Mouse (Mus musculus) macrophage (primary cell): ENCODE measurements around the gene Spata22. TPM values are rescaled to one million over a fixed set of nuclear protein-coding genes. Genes with fewer than 3 reads are reported as not detected.

Experiments
- H3K27ac ChIP-seq: fragments of 350-480 bp; formaldehyde crosslinking; 2 replicates; pipeline ENCODE4 v1.9.0; 2021
- H3K36me3 ChIP-seq: fragments of 350-480 bp; formaldehyde crosslinking; 2 replicates; pipeline ENCODE4 v1.9.0; 2021; ENCODE audit errors: inconsistent target
- H3K4me3 ChIP-seq: fragments of 350-480 bp; formaldehyde crosslinking; 2 replicates; pipeline ENCODE4 v1.9.0; 2021; ENCODE audit errors: inconsistent target
- H3K79me2 ChIP-seq: fragments of 350-480 bp; formaldehyde crosslinking; 2 replicates; pipeline ENCODE4 v1.9.0; 2021; ENCODE audit errors: inconsistent target
- WGBS: methylation state at CpG from one replicate; pipeline ENCODE4 v1.1.7; 2026; ENCODE audit warnings: inconsistent platforms; ENCODE audit not compliant: missing documents; 5-methylcytosine and 5-hydroxymethylcytosine counted together
- polyA plus RNA-seq: library from polyadenylated mRNA; stranded (reverse); fragments of 250-400 nt; gene quantifications from 3 replicates; pipeline ENCODE4 v1.2.4, GENCODE M21; 2018; ENCODE audit warnings: inconsistent platforms

Gene Spata22
- polyA plus RNA-seq, 1 experiment from 2014 or later = not detected

DNA sequence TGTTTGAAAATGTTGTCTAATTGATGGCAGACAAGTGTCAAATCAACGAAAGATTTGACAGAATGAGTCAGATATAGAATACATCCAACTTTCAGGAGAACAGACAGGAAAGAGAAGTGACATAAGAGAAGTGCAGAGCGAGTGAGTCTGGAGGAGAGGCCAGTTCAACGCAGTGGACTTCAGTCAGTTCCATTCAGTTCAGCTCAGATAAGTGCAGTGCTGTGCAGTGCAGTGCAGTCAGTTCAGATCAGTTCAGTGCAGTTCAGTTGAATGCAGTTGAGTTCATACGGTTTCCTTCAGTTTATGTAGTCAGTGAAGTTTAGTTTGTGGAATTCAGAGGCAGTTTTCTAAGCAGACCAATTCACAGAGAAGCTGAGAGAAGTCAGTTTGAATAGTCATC, 7.4 kb downstream of the Spata22 start:
- H3K36me3 ChIP-seq = no peaks in the 10 kb centered on the region
- no peak overlapping the region for H3K4me3 ChIP-seq
- H3K79me2 ChIP-seq = no peaks in the 10 kb centered on the region
- H3K27ac ChIP-seq = no peak overlapping the region
- 85% methylated on average over 4 of the region's 4 CpGs for WGBS

GRCm38 (mm10) chr11:73350483-73350882, 20.9 kb downstream of the Spata22 start, which contains the start of gene Olfr20:
Gene Olfr20 (plus strand): TSS chr11:73350783.
- Histone ChIP-seq H3K79me2 (no peaks in the 10 kb centered on the region), H3K27ac (no peak within 1 kb of the TSS), H3K36me3 (no peaks in the 10 kb centered on the region), H3K4me3 (no peak within 1 kb of the TSS)
- 44% methylated on average over 3 of the region's 3 CpGs for WGBS

DNA sequence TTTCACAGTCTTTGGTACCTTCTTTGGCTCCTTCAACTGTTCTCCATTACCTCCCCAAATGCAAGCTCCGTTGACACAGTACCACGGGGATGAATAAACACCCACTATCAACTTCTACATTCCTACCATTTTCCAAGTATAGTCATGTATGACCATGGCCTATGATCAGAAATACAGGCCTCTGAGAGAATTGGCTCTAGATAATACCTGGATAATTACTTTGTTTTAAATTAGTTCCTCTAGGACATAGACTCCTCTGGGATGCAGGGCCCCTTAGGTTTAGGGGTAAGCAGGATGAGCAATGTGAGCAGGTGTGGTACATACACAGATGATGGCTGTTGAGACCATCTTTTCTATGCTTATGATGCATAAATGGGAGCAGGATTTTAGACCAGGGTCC, 41.4 kb downstream of the Spata22 start, which contains the start of gene Olfr376:
Gene Olfr376 (plus strand): TSS at position 301 of the 400 bp plus-strand sequence.
- H3K36me3 ChIP-seq = no peaks in the 10 kb centered on the region
- no peak within 1 kb of the TSS for H3K27ac ChIP-seq
- WGBS = 92% methylated on average over 2 of the region's 2 CpGs
- H3K4me3 ChIP-seq = no peak within 1 kb of the TSS
- H3K79me2 ChIP-seq = no peaks in the 10 kb centered on the region

DNA sequence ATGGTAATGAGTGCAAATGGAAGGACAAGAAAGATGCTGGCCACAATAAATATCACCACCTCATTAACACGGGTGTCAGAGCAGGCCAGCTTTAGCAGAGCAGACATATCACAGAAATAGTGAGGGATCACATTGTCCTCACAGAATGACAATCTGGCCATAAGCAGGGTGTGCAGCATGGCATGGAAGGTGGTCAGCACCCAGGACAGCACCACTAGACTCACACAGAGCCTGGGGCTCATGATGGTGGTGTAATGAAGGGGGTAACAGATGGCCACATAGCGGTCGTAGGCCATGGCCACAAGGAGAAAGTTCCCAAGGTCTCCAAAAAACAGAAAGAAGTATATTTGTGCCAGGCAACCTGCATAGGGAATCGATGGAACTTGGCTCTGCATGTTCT, 65.8 kb downstream of the Spata22 start:
- Histone ChIP-seq H3K4me3 (no peak overlapping the region), H3K79me2 (no peaks in the 10 kb centered on the region)
- 63% methylated on average over 4 of the region's 4 CpGs for WGBS

More for the DNA sequence above, 65.8 kb downstream of the Spata22 start:
- Histone ChIP-seq H3K27ac (no peak overlapping the region), H3K36me3 (no peaks in the 10 kb centered on the region)

Other genes with a start within 250 kb of the Spata22 start
- 0.04 to 0.10 TPM in 2 of 3 replicates, not detected in the other for gene Itgae, start 239.2 kb upstream of the Spata22 start, polyA plus RNA-seq
- 3.7 to 6.3 TPM (median 4.0 TPM) in 3 replicates for gene Haspin, start 191.4 kb upstream of the Spata22 start, polyA plus RNA-seq
- gene P2rx5, start 169.3 kb upstream of the Spata22 start, polyA plus RNA-seq = 0.08 to 0.42 TPM in 2 of 3 replicates, not detected in the other
- 17.6 to 52.2 TPM (median 32.5 TPM) in 3 replicates for gene Emc6, start 152.7 kb upstream of the Spata22 start, polyA plus RNA-seq
- 31.5 to 54.1 TPM (median 45.7 TPM) in 3 replicates for gene Tax1bp3, start 152.7 kb upstream of the Spata22 start, polyA plus RNA-seq
- 28.3 to 65.1 TPM (median 44.3 TPM) in 3 replicates for gene Ctns, start 130.7 kb upstream of the Spata22 start, polyA plus RNA-seq
- gene Shpk, start 130.3 kb upstream of the Spata22 start, polyA plus RNA-seq = 3.1 to 4.5 TPM (median 3.4 TPM) in 3 replicates
- gene Trpv1, start 95.4 kb upstream of the Spata22 start, polyA plus RNA-seq = not detected in 3 replicates
- not detected in 3 replicates for gene Trpv3, start 62.4 kb upstream of the Spata22 start, polyA plus RNA-seq
- 0.83 to 3.9 TPM (median 1.8 TPM) in 3 replicates for gene Aspa, start 145 bp upstream of the Spata22 start, polyA plus RNA-seq
- not detected in 3 replicates for gene Gm49340, start within 50 bp of the Spata22 start, polyA plus RNA-seq
- not detected in 3 replicates for gene Olfr20, start 21.0 kb downstream of the Spata22 start, polyA plus RNA-seq
- not detected in 3 replicates for gene Olfr376, start 41.5 kb downstream of the Spata22 start, polyA plus RNA-seq
- not detected in 3 replicates for gene Olfr1, start 69.9 kb downstream of the Spata22 start, polyA plus RNA-seq
- gene Olfr378, start 98.7 kb downstream of the Spata22 start, polyA plus RNA-seq = not detected in 3 replicates
- not detected in 3 replicates for gene Olfr380, start 127.8 kb downstream of the Spata22 start, polyA plus RNA-seq
- not detected in 3 replicates for gene Olfr381, start 161.9 kb downstream of the Spata22 start, polyA plus RNA-seq
- not detected in 3 replicates for gene Olfr382, start 187.5 kb downstream of the Spata22 start, polyA plus RNA-seq